Mouse (Mus musculus): Measurements from ENCODE around the gene Syt13. TPM values are rescaled to one million over a fixed set of nuclear protein-coding genes. Genes with fewer than 3 reads are reported as not detected.

Syt13 gene
- not detected for polyA plus RNA-seq (2017; shearing (Covaris generic))

DNA sequence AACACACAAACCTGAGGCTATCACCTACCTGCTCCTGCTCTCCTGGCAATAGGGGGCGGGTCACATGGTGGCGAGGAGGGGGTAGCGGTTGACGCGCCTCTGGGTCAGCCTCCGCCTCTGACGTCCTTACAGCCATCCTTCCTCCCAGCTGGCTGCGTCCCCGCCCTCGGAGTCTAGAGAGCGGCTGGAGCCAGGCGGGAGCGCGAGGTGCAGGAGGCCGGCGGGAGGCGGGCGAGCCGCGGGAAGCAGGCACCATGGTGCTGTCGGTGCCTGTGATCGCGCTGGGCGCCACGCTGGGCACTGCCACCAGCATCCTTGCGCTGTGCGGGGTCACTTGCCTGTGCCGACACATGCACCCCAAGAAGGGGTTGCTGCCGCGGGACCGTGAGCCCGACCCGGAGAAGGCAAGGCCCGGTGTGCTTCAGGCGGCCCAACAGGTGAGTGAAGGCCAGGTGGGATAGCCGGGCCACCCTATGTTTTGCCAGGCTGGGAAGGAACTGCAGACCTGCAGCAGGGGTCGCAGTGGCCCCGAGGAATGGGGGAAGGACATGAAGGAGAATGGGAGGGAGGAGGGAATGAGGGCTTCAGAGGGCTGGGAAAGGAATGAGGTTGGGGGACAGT, at the start of gene Syt13:
Gene Syt13 (plus strand): TSS at position 166 of the 621 bp plus-strand sequence.

Other genes starting within 250 kb of the Syt13 start
- 7.6 TPM for gene Prdm11, start 131.1 kb downstream of the Syt13 start, polyA plus RNA-seq (2017; shearing (Covaris generic))